Mouse (Mus musculus) kidney, adult 18-20 months (tissue): ENCODE measurements around the gene Add2.
"Not testable (repeated sequence)": the region's sequence is repeated elsewhere in the genome, so short reads cannot be mapped to it uniquely, and the experiment has no call there.

Source experiments
- DNase-seq: peaks from one replicate; pipeline ENCODE4 v3.0.0; 2021

Gene Add2

GRCm38 (mm10) chr6:86028601-86029322 lies at the start of gene Add2:
TSS of gene Add2 (plus strand) at chr6:86028681.
- DNase-seq = no peak

GRCm38 (mm10) chr6:85978736-85979135 lies 49.7 kb upstream of the Add2 start:
- DNase-seq = not testable (repeated sequence)

- DNase-seq = no peak
Measured at GRCm38 (mm10) chr6:85984351-85984750, 44.1 kb upstream of the Add2 start.

GRCm38 (mm10) chr6:85989570-85989969 lies 38.9 kb upstream of the Add2 start:
- DNase-seq = not testable (repeated sequence)

- not testable (repeated sequence) for DNase-seq
Measured at GRCm38 (mm10) chr6:85990774-85991173, 37.7 kb upstream of the Add2 start.

GRCm38 (mm10) chr6:86003405-86003925 lies 25.0 kb upstream of the Add2 start:
- DNase-seq = peak; percentile 10

- DNase-seq = peak; percentile 77
Measured at GRCm38 (mm10) chr6:86004271-86005148, 24.0 kb upstream of the Add2 start.

GRCm38 (mm10) chr6:86009980-86010379 lies 18.5 kb upstream of the Add2 start:
- peak; percentile 66 for DNase-seq

- DNase-seq = not testable (repeated sequence)
Measured at GRCm38 (mm10) chr6:86014812-86015211, 13.7 kb upstream of the Add2 start.

GRCm38 (mm10) chr6:86015871-86016270 lies 12.6 kb upstream of the Add2 start, which contains the start of gene Figla:
TSS of gene Figla (plus strand) at chr6:86016171.
- no peak for DNase-seq

GRCm38 (mm10) chr6:86016793-86017350 lies 11.6 kb upstream of the Add2 start:
- DNase-seq = no peak

GRCm38 (mm10) chr6:86019415-86020237 lies 8.9 kb upstream of the Add2 start:
- no peak for DNase-seq

GRCm38 (mm10) chr6:86020948-86021347 lies 7.5 kb upstream of the Add2 start:
- DNase-seq = peak; percentile 45

GRCm38 (mm10) chr6:86026632-86027292 lies 1.7 kb upstream of the Add2 start:
- DNase-seq = no peak

GRCm38 (mm10) chr6:86028150-86028549 lies 331 bp upstream of the Add2 start:
- no peak for DNase-seq

- DNase-seq = no peak
Measured at GRCm38 (mm10) chr6:86029323-86029713, 837 bp downstream of the Add2 start.

- DNase-seq = no peak
Measured at GRCm38 (mm10) chr6:86031527-86031926, 3.0 kb downstream of the Add2 start.

- no peak for DNase-seq
Measured at GRCm38 (mm10) chr6:86033635-86034034, 5.2 kb downstream of the Add2 start.

GRCm38 (mm10) chr6:86038901-86039300 lies 10.4 kb downstream of the Add2 start:
- no peak for DNase-seq

- DNase-seq = no peak
Measured at GRCm38 (mm10) chr6:86040140-86040539, 11.7 kb downstream of the Add2 start.

- DNase-seq = no peak
Measured at GRCm38 (mm10) chr6:86047510-86047909, 19.0 kb downstream of the Add2 start.

- DNase-seq = no peak
Measured at GRCm38 (mm10) chr6:86048509-86048908, 20.0 kb downstream of the Add2 start.
